19 mouse cellular contexts compared by ENCODE assay signal in genomic region chr13:18439858-18440257, GRCm38 (mm10). TPM values are rescaled to one million over a fixed set of nuclear protein-coding genes. Genes with fewer than 3 reads are reported as not detected.
"Had no signal": no experiment of that assay in that cellular context is flagged by ENCODE, and none has a peak within 500 bp of the region (broad histone marks: within the 10 kb centered on the region; RNA-seq: fewer than 3 reads in every experiment).

No protein-coding gene starts in this region.

- H3K9ac ChIP-seq: neural tube, embryonic 15.5 days; stomach, embryonic 15.5 days had no signal

- H3K4me3 ChIP-seq: neural tube, embryonic 15.5 days; stomach, embryonic 15.5 days had no signal

- H3K4me1 ChIP-seq: neural tube, embryonic 15.5 days; stomach, embryonic 15.5 days had no signal

- H3K4me2 ChIP-seq: neural tube, embryonic 15.5 days; stomach, embryonic 15.5 days had no signal

- H3K27me3 ChIP-seq: neural tube, embryonic 15.5 days; stomach, embryonic 15.5 days had no signal

- H3K27ac ChIP-seq: neural tube, embryonic 15.5 days; stomach, embryonic 15.5 days; stomach, postnatal 0 days had no signal

- H3K9me3 ChIP-seq: neural tube, embryonic 15.5 days; stomach, embryonic 15.5 days had no signal

- DNase-seq: retina, postnatal 1 day; right cerebral cortex, adult 18-20 months; right cerebral cortex, postnatal 14 days; right cerebral cortex, postnatal 25 days; right cerebral cortex, postnatal 4 days; spleen, adult 18-20 months; thymus, adult 18-20 months; thymus, adult 2 months; thymus, postnatal 14 days; thymus, postnatal 25 days; thymus, postnatal 36 days; thymus, postnatal 4 days had no signal

- H3K36me3 ChIP-seq: neural tube, embryonic 15.5 days; stomach, embryonic 15.5 days had no signal

RNA-seq across cellular contexts. Expression of gene Pou6f2, which starts 42.4 kb away (rescaled TPM):
- polyA plus RNA-seq: small intestine, adult 2 months; spleen, adult 2 months; thymus, adult 2 months; thymus, postnatal 0 days; urinary bladder, adult 2 months had no signal
